Mouse (Mus musculus): Measurements from ENCODE around the gene Fggy. TPM values are rescaled to one million over a fixed set of nuclear protein-coding genes. Genes with fewer than 3 reads are reported as not detected.

Fggy gene
- polyA plus RNA-seq (2014; fragmentation: Nextera tagmentation; extraction: Ambion mirVana): 9.2 and 10.8 TPM in 2 replicates

- Histone ChIP-seq H3K36me3 (replicated peaks; ENCODE audit: control insufficient read depth, insufficient read depth, low read depth, low read length) (no peaks in the 10 kb centered on the region), H3K9me3 (replicated peaks; ENCODE audit: control insufficient read depth, low read length) (no peaks in the 10 kb centered on the region), H3K4me2 (ENCODE audit: low read depth, low read length) (peak within 1 kb of the TSS; percentile 43), H3K9ac (replicated peaks; ENCODE audit: low read length) (peak within 1 kb of the TSS; percentile 56), H3K4me1 (ENCODE audit: control insufficient read depth, insufficient read depth, low read length) (no peaks in the 10 kb centered on the region), H3K27ac (replicated peaks; ENCODE audit: low read depth, low read length) (no peak within 1 kb of the TSS), H3K4me3 (ENCODE audit: low read depth, low read length) (peak within 1 kb of the TSS; percentile 28), H3K27me3 (ENCODE audit: control insufficient read depth, insufficient read depth, low read length) (no peaks in the 10 kb centered on the region)
- DNase-seq (ENCODE audit: low spot score) (peak; percentile 98), ATAC-seq (replicated peaks; ENCODE audit: insufficient number of reproducible peaks, low FRiP score, low TSS enrichment, low read depth) (peak; percentile 100)
- 28% methylated on average over 12 of the region's 12 CpGs for WGBS
These were observed at the start of gene Fggy for GRCm38 (mm10) chr4:95557333-95557956. Fggy (plus strand) TSS chr4:95557507.

DNA sequence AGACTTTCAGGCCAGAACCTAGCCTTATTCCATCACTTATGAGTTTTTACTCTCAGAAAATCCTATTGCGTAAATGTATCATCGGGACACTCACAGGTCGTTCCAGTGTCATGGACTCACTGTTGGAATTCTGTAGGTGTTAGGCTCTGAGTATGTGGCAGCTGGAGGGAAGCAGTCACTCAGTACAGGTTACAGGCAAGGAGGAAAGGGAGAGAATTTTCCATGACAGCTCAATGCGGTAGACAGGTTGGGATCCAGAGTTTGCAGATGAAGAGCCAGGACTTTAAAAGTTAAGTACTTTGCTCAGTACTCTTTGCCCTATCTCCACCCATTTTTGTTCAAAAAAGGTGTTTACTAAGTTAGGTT is 49.4 kb upstream of the Fggy start:
- DNase-seq (ENCODE audit: low spot score): no peak
- no peak overlapping the region for H3K4me2 ChIP-seq (ENCODE audit: low read depth, low read length)
- H3K9me3 ChIP-seq (replicated peaks; ENCODE audit: control insufficient read depth, low read length): no peaks in the 10 kb centered on the region
- WGBS: 92% methylated on average over 4 of the region's 4 CpGs
- no peaks in the 10 kb centered on the region for H3K36me3 ChIP-seq (replicated peaks; ENCODE audit: control insufficient read depth, insufficient read depth, low read depth, low read length)
- no peaks in the 10 kb centered on the region for H3K4me1 ChIP-seq (ENCODE audit: control insufficient read depth, insufficient read depth, low read length)
- H3K27ac ChIP-seq (replicated peaks; ENCODE audit: low read depth, low read length): no peak overlapping the region
- no peak for ATAC-seq (replicated peaks; ENCODE audit: insufficient number of reproducible peaks, low FRiP score, low TSS enrichment, low read depth)
- no peak overlapping the region for H3K9ac ChIP-seq (replicated peaks; ENCODE audit: low read length)
- no peak overlapping the region for H3K4me3 ChIP-seq (ENCODE audit: low read depth, low read length)
- H3K27me3 ChIP-seq (ENCODE audit: control insufficient read depth, insufficient read depth, low read length): no peaks in the 10 kb centered on the region

DNA sequence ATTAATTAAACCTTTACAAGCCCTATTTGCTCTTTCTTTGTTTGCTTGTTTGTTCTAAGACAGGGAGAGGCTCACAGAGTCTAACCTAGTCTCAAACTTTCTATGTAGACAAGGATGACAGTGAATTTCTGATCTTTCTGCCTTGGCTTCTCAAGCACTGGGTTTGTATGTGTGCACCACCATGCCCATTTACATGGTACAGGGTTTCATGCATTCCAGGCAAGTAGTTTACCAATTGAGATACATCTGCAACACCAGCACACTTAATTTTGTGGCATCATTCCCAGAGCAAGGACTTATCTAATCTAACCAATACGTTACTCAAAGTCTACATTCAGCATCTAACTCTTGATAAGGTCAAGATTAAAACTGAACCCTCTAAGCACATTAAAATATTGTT is 38.9 kb upstream of the Fggy start:
- ATAC-seq (replicated peaks; ENCODE audit: insufficient number of reproducible peaks, low FRiP score, low TSS enrichment, low read depth) (no peak), DNase-seq (ENCODE audit: low spot score) (no peak)
- no peak overlapping the region for H3K4me3 ChIP-seq (ENCODE audit: low read depth, low read length)
- 90% methylated on average over 1 of the region's 1 CpGs for WGBS
- no peaks in the 10 kb centered on the region for H3K27me3 ChIP-seq (ENCODE audit: control insufficient read depth, insufficient read depth, low read length)
- no peaks in the 10 kb centered on the region for H3K9me3 ChIP-seq (replicated peaks; ENCODE audit: control insufficient read depth, low read length)
- H3K9ac ChIP-seq (replicated peaks; ENCODE audit: low read length): no peak overlapping the region
- H3K27ac ChIP-seq (replicated peaks; ENCODE audit: low read depth, low read length): no peak overlapping the region
- no peaks in the 10 kb centered on the region for H3K4me1 ChIP-seq (ENCODE audit: control insufficient read depth, insufficient read depth, low read length)
- no peak overlapping the region for H3K4me2 ChIP-seq (ENCODE audit: low read depth, low read length)
- H3K36me3 ChIP-seq (replicated peaks; ENCODE audit: control insufficient read depth, insufficient read depth, low read depth, low read length): no peaks in the 10 kb centered on the region

DNA sequence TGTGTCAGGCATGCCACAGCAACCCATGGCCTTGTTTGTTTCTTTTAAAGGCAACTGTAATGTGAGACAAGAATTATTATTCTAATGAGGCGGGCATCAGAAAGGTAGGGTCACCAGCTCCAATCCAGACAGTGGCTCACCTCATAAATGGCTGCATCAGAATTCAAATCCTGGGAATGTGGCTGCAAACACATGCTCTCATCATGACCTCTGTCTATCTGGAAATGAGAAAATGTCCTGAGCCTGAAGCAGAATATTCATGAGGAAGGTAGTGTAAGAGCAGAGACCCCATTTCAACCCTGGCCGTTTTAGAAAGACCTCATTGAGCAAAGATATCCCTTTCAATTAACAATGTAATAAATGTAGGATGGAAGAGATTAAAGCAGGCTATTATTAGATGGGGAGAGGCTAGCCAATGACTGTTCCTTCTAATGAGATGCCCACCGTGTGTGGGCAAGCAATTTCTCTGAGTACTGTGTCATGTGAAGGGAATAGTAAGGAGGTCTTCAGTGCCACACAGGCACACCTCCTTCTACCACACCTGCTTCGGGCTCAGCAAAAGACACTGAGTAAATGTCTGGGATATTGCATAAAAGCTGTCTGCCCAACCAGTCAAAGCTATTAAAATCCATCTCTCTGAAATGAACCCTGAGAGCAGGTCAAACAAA is 37.2 kb upstream of the Fggy start:
- Histone ChIP-seq H3K4me2 (ENCODE audit: low read depth, low read length) (no peak overlapping the region), H3K36me3 (replicated peaks; ENCODE audit: control insufficient read depth, insufficient read depth, low read depth, low read length) (no peaks in the 10 kb centered on the region), H3K9me3 (replicated peaks; ENCODE audit: control insufficient read depth, low read length) (no peaks in the 10 kb centered on the region), H3K27ac (replicated peaks; ENCODE audit: low read depth, low read length) (no peak overlapping the region), H3K9ac (replicated peaks; ENCODE audit: low read length) (no peak overlapping the region), H3K4me1 (ENCODE audit: control insufficient read depth, insufficient read depth, low read length) (no peaks in the 10 kb centered on the region), H3K4me3 (ENCODE audit: low read depth, low read length) (no peak overlapping the region), H3K27me3 (ENCODE audit: control insufficient read depth, insufficient read depth, low read length) (no peaks in the 10 kb centered on the region)
- ATAC-seq (replicated peaks; ENCODE audit: insufficient number of reproducible peaks, low FRiP score, low TSS enrichment, low read depth) (no peak), DNase-seq (ENCODE audit: low spot score) (no peak)
- WGBS: 68% methylated on average over 4 of the region's 4 CpGs

- no peak overlapping the region for H3K4me3 ChIP-seq (ENCODE audit: low read depth, low read length)
- DNase-seq (ENCODE audit: low spot score): no peak
- no peaks in the 10 kb centered on the region for H3K4me1 ChIP-seq (ENCODE audit: control insufficient read depth, insufficient read depth, low read length)
- H3K9me3 ChIP-seq (replicated peaks; ENCODE audit: control insufficient read depth, low read length): no peaks in the 10 kb centered on the region
- no peak for ATAC-seq (replicated peaks; ENCODE audit: insufficient number of reproducible peaks, low FRiP score, low TSS enrichment, low read depth)
- no peak overlapping the region for H3K4me2 ChIP-seq (ENCODE audit: low read depth, low read length)
- H3K27me3 ChIP-seq (ENCODE audit: control insufficient read depth, insufficient read depth, low read length): no peaks in the 10 kb centered on the region
- H3K36me3 ChIP-seq (replicated peaks; ENCODE audit: control insufficient read depth, insufficient read depth, low read depth, low read length): no peaks in the 10 kb centered on the region
- 69% methylated on average over 2 of the region's 2 CpGs for WGBS
- H3K27ac ChIP-seq (replicated peaks; ENCODE audit: low read depth, low read length): no peak overlapping the region
- no peak overlapping the region for H3K9ac ChIP-seq (replicated peaks; ENCODE audit: low read length)
These were observed 36.7 kb upstream of the Fggy start for GRCm38 (mm10) chr4:95520643-95521032.

DNA sequence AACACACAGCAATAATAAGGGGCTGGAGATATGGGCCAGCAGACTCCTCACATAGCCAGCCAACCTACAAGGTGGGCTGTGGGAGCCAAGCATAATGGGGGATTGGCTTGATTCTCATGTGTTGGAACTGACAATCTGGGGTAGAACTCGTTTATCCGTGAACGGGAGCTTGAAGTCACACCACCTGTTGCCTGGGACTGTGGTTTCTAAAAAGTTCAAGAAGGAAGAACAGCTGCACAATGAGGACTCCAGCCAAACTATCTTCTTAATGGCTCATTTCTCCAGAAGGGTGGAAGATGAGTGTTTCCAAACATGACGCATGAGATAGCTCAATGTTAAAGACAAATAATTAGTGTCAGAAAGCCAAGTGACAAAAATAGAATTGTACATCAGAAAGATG is 30.7 kb upstream of the Fggy start:
- no peak overlapping the region for H3K4me3 ChIP-seq (ENCODE audit: low read depth, low read length)
- H3K4me2 ChIP-seq (ENCODE audit: low read depth, low read length): no peak overlapping the region
- H3K27ac ChIP-seq (replicated peaks; ENCODE audit: low read depth, low read length): no peak overlapping the region
- H3K4me1 ChIP-seq (ENCODE audit: control insufficient read depth, insufficient read depth, low read length): no peaks in the 10 kb centered on the region
- H3K9me3 ChIP-seq (replicated peaks; ENCODE audit: control insufficient read depth, low read length): no peaks in the 10 kb centered on the region
- H3K9ac ChIP-seq (replicated peaks; ENCODE audit: low read length): no peak overlapping the region
- H3K36me3 ChIP-seq (replicated peaks; ENCODE audit: control insufficient read depth, insufficient read depth, low read depth, low read length): no peaks in the 10 kb centered on the region
- 87% methylated on average over 4 of the region's 4 CpGs for WGBS
- DNase-seq (ENCODE audit: low spot score): no peak
- H3K27me3 ChIP-seq (ENCODE audit: control insufficient read depth, insufficient read depth, low read length): no peaks in the 10 kb centered on the region
- no peak for ATAC-seq (replicated peaks; ENCODE audit: insufficient number of reproducible peaks, low FRiP score, low TSS enrichment, low read depth)

DNA sequence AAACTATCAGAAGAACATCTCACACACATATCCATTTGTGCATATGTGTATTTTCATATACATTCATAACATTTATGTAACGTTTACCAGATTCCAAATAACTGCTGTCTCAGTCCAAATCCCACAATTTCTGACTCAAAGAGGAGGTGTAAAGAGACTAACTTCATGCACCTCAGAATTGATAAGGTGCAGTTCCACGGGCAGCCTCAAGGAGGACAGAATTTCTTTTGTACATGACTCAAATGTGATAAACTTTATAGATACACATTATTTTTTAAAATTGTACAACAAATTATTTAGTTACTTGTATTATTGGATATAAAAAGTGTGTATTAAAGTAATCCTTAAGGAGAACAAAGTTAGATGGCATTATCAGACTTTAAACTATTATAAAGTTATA is 26.6 kb upstream of the Fggy start:
- Histone ChIP-seq H3K4me1 (ENCODE audit: control insufficient read depth, insufficient read depth, low read length) (no peaks in the 10 kb centered on the region), H3K4me2 (ENCODE audit: low read depth, low read length) (no peak overlapping the region), H3K36me3 (replicated peaks; ENCODE audit: control insufficient read depth, insufficient read depth, low read depth, low read length) (no peaks in the 10 kb centered on the region), H3K9ac (replicated peaks; ENCODE audit: low read length) (no peak overlapping the region), H3K4me3 (ENCODE audit: low read depth, low read length) (no peak overlapping the region), H3K27me3 (ENCODE audit: control insufficient read depth, insufficient read depth, low read length) (no peaks in the 10 kb centered on the region), H3K9me3 (replicated peaks; ENCODE audit: control insufficient read depth, low read length) (no peaks in the 10 kb centered on the region), H3K27ac (replicated peaks; ENCODE audit: low read depth, low read length) (no peak overlapping the region)
- ATAC-seq (replicated peaks; ENCODE audit: insufficient number of reproducible peaks, low FRiP score, low TSS enrichment, low read depth): no peak
- WGBS: 72% methylated on average over 2 of the region's 2 CpGs
- peak; percentile 11 for DNase-seq (ENCODE audit: low spot score)

DNA sequence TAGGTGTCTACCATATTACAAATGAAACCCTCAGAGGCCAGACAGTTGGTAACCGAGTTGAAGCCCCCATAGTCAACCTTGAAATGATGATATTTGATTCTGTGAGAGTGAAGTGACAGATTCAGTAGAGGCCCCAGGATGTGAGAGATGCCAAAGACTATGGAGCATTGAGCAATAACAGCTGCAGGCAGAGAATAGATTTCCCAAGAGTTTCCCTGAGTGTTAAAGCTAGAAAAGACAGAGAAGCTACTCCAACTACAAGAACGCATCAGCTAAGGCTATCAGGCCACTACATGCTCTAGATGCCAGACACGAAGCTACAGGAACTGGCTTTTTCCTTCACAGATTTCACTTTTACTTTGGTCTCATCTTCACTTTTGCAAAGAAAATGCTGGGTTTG is 23.4 kb upstream of the Fggy start:
- DNase-seq (ENCODE audit: low spot score) (no peak), ATAC-seq (replicated peaks; ENCODE audit: insufficient number of reproducible peaks, low FRiP score, low TSS enrichment, low read depth) (no peak)
- H3K9ac ChIP-seq (replicated peaks; ENCODE audit: low read length): no peak overlapping the region
- H3K27me3 ChIP-seq (ENCODE audit: control insufficient read depth, insufficient read depth, low read length): no peaks in the 10 kb centered on the region
- H3K27ac ChIP-seq (replicated peaks; ENCODE audit: low read depth, low read length): no peak overlapping the region
- H3K4me3 ChIP-seq (ENCODE audit: low read depth, low read length): no peak overlapping the region
- H3K4me1 ChIP-seq (ENCODE audit: control insufficient read depth, insufficient read depth, low read length): no peaks in the 10 kb centered on the region
- H3K9me3 ChIP-seq (replicated peaks; ENCODE audit: control insufficient read depth, low read length): no peaks in the 10 kb centered on the region
- no peak overlapping the region for H3K4me2 ChIP-seq (ENCODE audit: low read depth, low read length)
- WGBS: 92% methylated on average over 3 of the region's 3 CpGs
- H3K36me3 ChIP-seq (replicated peaks; ENCODE audit: control insufficient read depth, insufficient read depth, low read depth, low read length): no peaks in the 10 kb centered on the region

Measured in embryonic facial prominence, embryonic 11.5 days (tissue).